Mouse (Mus musculus) spleen, adult 2 months (tissue): Measurements from ENCODE around the gene Ern1. TPM values are rescaled to one million over a fixed set of nuclear protein-coding genes. Genes with fewer than 3 reads are reported as not detected.

Source experiments
- DNase-seq, 2 experiments: peaks; one replicate each; pipeline versions ENCODE4 v3.0.0 to v3.0.0-alpha.2; 2012 to 2021; ENCODE audit warnings: low spot score in 2 of 2, low read depth in 1 of 2
- H3K27ac ChIP-seq: fragments of 200-500 bp; 2 replicates; pipeline ENCODE4 v1.5.1; 2012; ENCODE audit warnings: low read length, inconsistent platforms; ENCODE audit not compliant: insufficient read depth
- H3K27me3 ChIP-seq: fragments of 200-500 bp; 2 replicates; pipeline ENCODE4 v1.6.1; 2012; ENCODE audit warnings: mild to moderate bottlenecking, moderate library complexity, low read length, inconsistent platforms; ENCODE audit not compliant: control insufficient read depth, insufficient read depth
- H3K36me3 ChIP-seq: fragments of 200-500 bp; 2 replicates; pipeline ENCODE4 v1.6.1; 2012; ENCODE audit warnings: mild to moderate bottlenecking, low read length, inconsistent platforms; ENCODE audit not compliant: control insufficient read depth, insufficient read depth
- H3K4me1 ChIP-seq: fragments of 200-500 bp; 2 replicates; pipeline ENCODE4 v1.6.1; 2011; ENCODE audit warnings: inconsistent platforms; ENCODE audit not compliant: control insufficient read depth, insufficient read depth, insufficient read length
- H3K4me3 ChIP-seq: fragments of 200-500 bp; 2 replicates; pipeline ENCODE4 v1.5.1; 2011; ENCODE audit warnings: mild to moderate bottlenecking, inconsistent platforms; ENCODE audit not compliant: insufficient read depth, insufficient read length; ENCODE audit errors: extremely low read depth
- CTCF ChIP-seq: fragments of 200-500 bp; IDR thresholded peaks from 2 replicates; pipeline ENCODE4 v1.5.1; 2011; ENCODE audit warnings: mild to moderate bottlenecking, inconsistent platforms; ENCODE audit not compliant: insufficient read depth, insufficient read length, insufficient replicate concordance; ENCODE audit errors: extremely low read depth
- POLR2A ChIP-seq: fragments of 200-500 bp; IDR thresholded peaks from 2 replicates; pipeline ENCODE4 v1.6.1; 2011; ENCODE audit warnings: low read depth, low read length, inconsistent platforms
- WGBS: fragments of 180-500 bp; shearing (Covaris S2); methylation state at CpG from one replicate; pipeline ENCODE4 v1.1.7; 2018; 5-methylcytosine and 5-hydroxymethylcytosine counted together
- polyA plus RNA-seq: library from polyadenylated mRNA; depleted of rRNA; stranded (reverse); fragments of >200 nt; gene quantifications from 2 replicates; pipeline ENCODE4 v1.2.3, GENCODE M21; 2012

Ern1 gene
- polyA plus RNA-seq, 1 experiment = 12.7 TPM

GRCm38 (mm10) chr11:106504129-106504528 is 16.5 kb upstream of the Ern1 start:
- DNase-seq = no peak
- no peak overlapping the region for H3K4me3 ChIP-seq
- peaks cover 2% of the 10 kb centered on the region; the same call in 1 of the 2 replicates for H3K4me1 ChIP-seq
- H3K27ac ChIP-seq = no peak overlapping the region
- H3K27me3 ChIP-seq = no peaks in the 10 kb centered on the region
- TF ChIP-seq CTCF = no peak
- TF ChIP-seq POLR2A = no peak
- no peaks in the 10 kb centered on the region for H3K36me3 ChIP-seq

GRCm38 (mm10) chr11:106503425-106503717 is 15.7 kb upstream of the Ern1 start:
- H3K36me3 ChIP-seq = no peaks in the 10 kb centered on the region
- H3K27me3 ChIP-seq = no peaks in the 10 kb centered on the region
- no peak overlapping the region for H3K27ac ChIP-seq
- TF ChIP-seq CTCF (no peak), POLR2A (no peak)
- no peak for DNase-seq
- 79% methylated on average over 4 of the region's 4 CpGs for whole genome bisulfite sequencing
- H3K4me1 ChIP-seq = peaks cover 2% of the 10 kb centered on the region; the same call in 1 of the 2 replicates
- no peak overlapping the region for H3K4me3 ChIP-seq

- DNase-seq = no peak
- no peaks in the 10 kb centered on the region for H3K36me3 ChIP-seq
- no peaks in the 10 kb centered on the region for H3K27me3 ChIP-seq
- 82% methylated on average over 13 of the region's 13 CpGs for WGBS
- no peak overlapping the region for H3K27ac ChIP-seq
- TF ChIP-seq POLR2A (no peak), CTCF (no peak)
- peaks cover 2% of the 10 kb centered on the region; the same call in 1 of the 2 replicates for H3K4me1 ChIP-seq
- no peak overlapping the region for H3K4me3 ChIP-seq
Measured at GRCm38 (mm10) chr11:106502631-106503424, 15.2 kb upstream of the Ern1 start.

GRCm38 (mm10) chr11:106502159-106502505 is 14.5 kb upstream of the Ern1 start:
- TF ChIP-seq POLR2A (no peak), CTCF (no peak)
- DNase-seq = no peak
- Histone ChIP-seq H3K27me3 (no peaks in the 10 kb centered on the region), H3K36me3 (no peaks in the 10 kb centered on the region), H3K4me1 (peaks cover 2% of the 10 kb centered on the region; the same call in 1 of the 2 replicates), H3K27ac (no peak overlapping the region), H3K4me3 (no peak overlapping the region)

GRCm38 (mm10) chr11:106501308-106502158 is 13.9 kb upstream of the Ern1 start:
- TF ChIP-seq POLR2A = no peak
- TF ChIP-seq CTCF = no peak
- Histone ChIP-seq H3K27ac (peak overlapping the region; percentile 89), H3K4me1 (peaks cover 2% of the 10 kb centered on the region; the same call in 1 of the 2 replicates), H3K27me3 (no peaks in the 10 kb centered on the region), H3K36me3 (no peaks in the 10 kb centered on the region), H3K4me3 (peak overlapping the region; percentile 99)
- WGBS = 7% methylated on average over 22 of the region's 22 CpGs
- DNase-seq = peak in 1 of 2 experiments; percentile 14

- peak; percentile 91 to 97 for DNase-seq
- Histone ChIP-seq H3K27me3 (no peaks in the 10 kb centered on the region), H3K36me3 (no peaks in the 10 kb centered on the region), H3K4me3 (peak overlapping the region; percentile 99), H3K27ac (peak overlapping the region; percentile 89), H3K4me1 (peaks cover 2% of the 10 kb centered on the region; the same call in 1 of the 2 replicates)
- TF ChIP-seq POLR2A (peak; percentile 100), CTCF (no peak)
- under 1% methylated on average over 50 of the region's 55 CpGs for WGBS
Measured at GRCm38 (mm10) chr11:106500393-106501307, 13.0 kb upstream of the Ern1 start.
